Mouse (Mus musculus) forebrain, embryonic 11.5 days (tissue): ENCODE results near the gene Lmod1. TPM values are rescaled to one million over a fixed set of nuclear protein-coding genes. Genes with fewer than 3 reads are reported as not detected.
"Not testable (repeated sequence)": the region's sequence is repeated elsewhere in the genome, so short reads cannot be mapped to it uniquely, and the experiment has no call there.

ENCODE experiments used
- ATAC-seq: fragments of 200-750 bp; cut with Nextera tagmentation; replicated peaks from 2 replicates; pipeline ENCODE4 v1.8.0; 2017; ENCODE audit warnings: moderate TSS enrichment; ENCODE audit not compliant: low FRiP score
- DNase-seq: peaks from one replicate; pipeline ENCODE4 v3.0.0-alpha.2; 2017; ENCODE audit warnings: low spot score
- H3K27ac ChIP-seq: fragments of 300-500 bp; sonication (generic); 2 replicates; pipeline ENCODE4 v1.5.1; 2014; ENCODE audit warnings: low read depth, low read length
- H3K27me3 ChIP-seq: fragments of 300-500 bp; sonication (generic); 2 replicates; pipeline ENCODE4 v1.6.1; 2014; ENCODE audit warnings: mild to moderate bottlenecking, low read length, mixed read lengths; ENCODE audit not compliant: control insufficient read depth, insufficient read depth
- H3K36me3 ChIP-seq: fragments of 300-500 bp; sonication (generic); 2 replicates; pipeline ENCODE4 v1.6.1; 2014; ENCODE audit warnings: mild to moderate bottlenecking, low read length, moderate library complexity, mixed read lengths; ENCODE audit not compliant: control insufficient read depth, insufficient read depth
- H3K4me1 ChIP-seq: fragments of 300-500 bp; sonication (generic); replicated peaks from 2 replicates; pipeline ENCODE4 v1.6.1; 2014; ENCODE audit warnings: low read length, mixed read lengths; ENCODE audit not compliant: control insufficient read depth, insufficient read depth
- H3K4me2 ChIP-seq: fragments of 300-500 bp; sonication (generic); 2 replicates; pipeline ENCODE4 v1.6.1; 2014; ENCODE audit warnings: low read depth, mild to moderate bottlenecking, low read length, moderate library complexity, mixed read lengths; ENCODE audit not compliant: severe bottlenecking
- H3K4me3 ChIP-seq: fragments of 300-500 bp; sonication (generic); 2 replicates; pipeline ENCODE4 v1.5.1; 2014; ENCODE audit warnings: low read depth, low read length
- H3K9ac ChIP-seq: fragments of 300-500 bp; sonication (generic); 2 replicates; pipeline ENCODE4 v1.6.1; 2014; ENCODE audit warnings: low read length
- H3K9me3 ChIP-seq: fragments of 300-500 bp; sonication (generic); 2 replicates; pipeline ENCODE4 v1.6.1; 2016; ENCODE audit warnings: low read length, mixed read lengths; ENCODE audit not compliant: control insufficient read depth
- WGBS: fragments of 180-500 bp; shearing (Covaris S2); extraction: QIAGEN DNeasy Blood & Tissue Kit; methylation state at CpG from one replicate; pipeline ENCODE4 v1.1.7; 2014; 5-methylcytosine and 5-hydroxymethylcytosine counted together
- polyA plus RNA-seq: library from polyadenylated mRNA; unstranded; fragments of >200 nt; fragmentation: Nextera tagmentation; extraction: Ambion mirVana; gene quantifications from 2 replicates; pipeline ENCODE4 v1.2.1, GENCODE M21; 2014

Gene Lmod1
- polyA plus RNA-seq, 1 experiment from 2014 or later: 0.68 TPM

DNA sequence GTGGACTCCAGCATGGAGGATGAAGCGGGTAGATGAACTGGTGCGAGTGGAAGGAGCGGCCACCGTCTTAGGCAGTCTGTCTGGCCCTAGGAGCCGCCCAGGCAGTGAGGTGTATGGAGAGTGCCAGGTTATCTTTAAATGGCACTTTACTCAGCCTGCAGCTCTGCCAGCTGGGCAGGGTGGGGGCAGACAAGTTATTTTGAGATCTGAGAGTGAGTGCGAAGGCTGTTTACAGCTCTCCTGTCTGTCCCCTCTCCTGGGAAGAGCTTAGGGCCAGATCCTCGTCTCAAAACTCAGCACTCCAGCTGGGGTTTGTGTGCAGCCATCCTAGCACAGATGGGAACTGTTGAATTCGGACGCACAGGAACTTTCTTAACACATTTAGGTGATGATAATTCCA lies 54.0 kb downstream of the Lmod1 start:
- no peaks in the 10 kb centered on the region for H3K27me3 ChIP-seq
- H3K36me3 ChIP-seq: peaks cover 11% of the 10 kb centered on the region; the same call in 1 of the 2 replicates
- H3K9me3 ChIP-seq: no peaks in the 10 kb centered on the region
- H3K4me3 ChIP-seq: no peak overlapping the region
- H3K27ac ChIP-seq: no peak overlapping the region
- ATAC-seq (no peak), DNase-seq (no peak)
- H3K4me2 ChIP-seq: no peak overlapping the region
- WGBS: 67% methylated on average over 9 of the region's 9 CpGs
- H3K4me1 ChIP-seq: peaks cover 8% of the 10 kb centered on the region; the same call in 1 of the 2 replicates
- H3K9ac ChIP-seq: no peak overlapping the region

DNA sequence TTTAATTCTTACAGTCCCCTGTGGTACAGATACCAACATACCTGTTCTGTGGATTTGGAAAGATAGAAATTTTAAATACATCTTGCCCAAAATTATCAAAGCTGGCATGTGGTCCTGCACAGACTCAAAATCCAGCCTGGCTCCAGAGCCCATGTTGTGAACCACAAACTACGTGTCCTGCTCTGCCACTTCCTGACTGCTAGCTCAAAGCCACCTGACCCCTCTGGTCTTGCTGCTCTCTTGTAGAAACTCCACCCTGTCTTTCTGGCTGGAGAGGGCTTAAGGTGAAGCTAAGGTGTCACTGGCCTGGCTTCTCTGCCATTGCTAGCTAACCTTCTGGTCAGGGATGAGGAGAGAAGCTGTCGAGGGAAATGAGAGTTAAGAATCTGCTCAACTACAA lies 54.4 kb downstream of the Lmod1 start:
- no peaks in the 10 kb centered on the region for H3K27me3 ChIP-seq
- no peak overlapping the region for H3K4me3 ChIP-seq
- ATAC-seq (no peak), DNase-seq (no peak)
- H3K36me3 ChIP-seq: peaks cover 11% of the 10 kb centered on the region; the same call in 1 of the 2 replicates
- no peaks in the 10 kb centered on the region for H3K9me3 ChIP-seq
- H3K27ac ChIP-seq: no peak overlapping the region
- no peak overlapping the region for H3K9ac ChIP-seq
- H3K4me1 ChIP-seq: peaks cover 5% of the 10 kb centered on the region; the same call in 1 of the 2 replicates
- 71% methylated on average over 2 of the region's 2 CpGs for WGBS
- H3K4me2 ChIP-seq: no peak overlapping the region

DNA sequence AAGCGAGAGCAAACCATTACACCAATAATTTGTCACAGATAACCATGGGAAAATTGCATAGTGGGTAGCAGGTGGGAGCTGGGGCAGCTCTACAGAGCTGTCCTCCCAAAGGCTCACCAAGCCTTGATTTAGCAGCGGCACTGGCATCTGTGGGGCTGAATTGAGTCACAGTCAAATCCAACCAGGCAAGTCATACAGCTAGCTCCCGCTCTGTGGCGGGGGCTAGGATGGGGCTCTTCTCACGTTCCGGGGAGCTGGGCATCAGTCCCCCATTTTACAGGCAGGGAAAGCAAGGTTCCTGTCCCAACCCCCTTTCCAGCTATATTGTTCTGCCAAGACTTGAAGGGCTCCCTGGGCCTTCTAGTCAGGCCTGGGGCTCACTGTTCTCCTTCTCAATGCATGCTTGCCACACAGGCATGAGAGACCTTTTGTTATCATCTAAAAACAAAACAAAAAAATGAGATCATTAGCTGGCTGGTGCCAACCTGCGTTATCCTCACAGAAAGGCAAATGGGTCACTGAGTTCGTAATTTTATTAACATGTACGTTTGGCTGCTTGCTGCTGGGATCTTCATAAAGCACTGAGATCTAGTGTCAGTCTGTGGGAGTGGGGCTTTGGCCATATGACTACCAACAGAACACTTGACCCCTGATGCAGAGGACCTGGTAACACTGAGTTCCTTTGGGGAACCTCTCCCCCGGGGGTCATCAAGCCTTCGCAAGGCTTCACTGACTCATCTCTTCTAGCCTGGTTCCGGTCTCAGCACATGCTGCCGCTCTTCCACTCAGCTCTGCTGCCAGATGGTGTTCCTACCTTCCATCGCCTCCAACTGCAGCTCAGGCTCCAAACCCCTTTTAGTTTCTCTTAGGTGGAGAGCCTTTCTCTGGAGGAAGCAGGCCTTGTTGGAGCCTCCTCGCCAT lies 55.7 kb downstream of the Lmod1 start:
- Histone ChIP-seq H3K36me3 (peaks cover 15% of the 10 kb centered on the region; the same call in 1 of the 2 replicates), H3K9ac (no peak overlapping the region), H3K4me2 (no peak overlapping the region), H3K4me3 (no peak overlapping the region), H3K4me1 (peaks cover 2% of the 10 kb centered on the region; the same call in 1 of the 2 replicates), H3K27me3 (no peaks in the 10 kb centered on the region), H3K27ac (no peak overlapping the region), H3K9me3 (no peaks in the 10 kb centered on the region)
- DNase-seq (no peak), ATAC-seq (no peak)
- WGBS: 85% methylated on average over 15 of the region's 15 CpGs

DNA sequence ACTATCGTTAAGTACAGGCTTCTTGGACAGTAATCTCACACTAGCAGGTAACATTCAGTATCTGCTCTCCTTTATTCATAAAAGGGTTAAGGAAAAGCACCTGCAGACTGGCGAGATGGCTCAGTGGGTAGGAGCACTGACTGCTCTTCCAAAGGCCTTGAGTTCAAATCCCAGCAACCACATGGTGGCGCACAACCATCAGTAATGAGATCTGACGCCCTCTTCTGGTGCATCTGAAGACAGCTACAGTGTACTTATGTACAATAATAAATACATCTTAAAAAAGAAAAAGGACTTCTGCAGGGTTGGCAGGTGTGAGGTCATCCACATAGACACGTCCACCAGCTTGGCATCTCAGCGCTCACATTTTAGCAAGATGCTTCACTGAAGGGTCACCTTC lies 57.0 kb downstream of the Lmod1 start:
- not testable (repeated sequence) for DNase-seq, ATAC-seq, H3K9ac ChIP-seq, H3K9me3 ChIP-seq, H3K4me1 ChIP-seq, H3K27ac ChIP-seq, H3K27me3 ChIP-seq, H3K4me3 ChIP-seq, H3K4me2 ChIP-seq
- peaks cover 15% of the 10 kb centered on the region; the same call in 1 of the 2 replicates for H3K36me3 ChIP-seq
- 59% methylated on average over 6 of the region's 6 CpGs for WGBS

DNA sequence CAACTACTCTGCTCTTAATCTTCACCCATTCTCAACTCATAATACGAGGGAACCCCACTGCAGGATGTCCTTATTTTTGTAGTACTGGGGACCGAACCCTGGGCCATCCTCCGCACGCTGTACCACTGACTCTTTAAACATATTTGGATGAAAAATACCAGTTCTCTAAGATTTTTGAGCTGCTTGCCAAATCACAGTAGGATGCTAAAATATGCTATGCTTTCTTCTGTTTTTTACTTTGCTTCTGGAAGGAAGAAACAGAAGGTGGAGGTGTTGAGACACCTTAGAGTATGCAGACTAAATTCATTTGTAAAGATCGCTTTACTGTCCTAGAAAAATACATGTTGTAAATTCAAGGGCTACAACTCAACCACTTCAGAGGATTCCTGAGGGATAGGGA lies 59.6 kb downstream of the Lmod1 start:
- H3K9ac ChIP-seq: no peak overlapping the region
- H3K36me3 ChIP-seq: peaks cover 34% of the 10 kb centered on the region
- no peak overlapping the region for H3K4me3 ChIP-seq
- no peaks in the 10 kb centered on the region for H3K4me1 ChIP-seq
- no peaks in the 10 kb centered on the region for H3K9me3 ChIP-seq
- no peak overlapping the region for H3K27ac ChIP-seq
- DNase-seq (no peak), ATAC-seq (no peak)
- H3K4me2 ChIP-seq: no peak overlapping the region
- no peaks in the 10 kb centered on the region for H3K27me3 ChIP-seq
- 94% methylated on average over 5 of the region's 5 CpGs for WGBS

DNA sequence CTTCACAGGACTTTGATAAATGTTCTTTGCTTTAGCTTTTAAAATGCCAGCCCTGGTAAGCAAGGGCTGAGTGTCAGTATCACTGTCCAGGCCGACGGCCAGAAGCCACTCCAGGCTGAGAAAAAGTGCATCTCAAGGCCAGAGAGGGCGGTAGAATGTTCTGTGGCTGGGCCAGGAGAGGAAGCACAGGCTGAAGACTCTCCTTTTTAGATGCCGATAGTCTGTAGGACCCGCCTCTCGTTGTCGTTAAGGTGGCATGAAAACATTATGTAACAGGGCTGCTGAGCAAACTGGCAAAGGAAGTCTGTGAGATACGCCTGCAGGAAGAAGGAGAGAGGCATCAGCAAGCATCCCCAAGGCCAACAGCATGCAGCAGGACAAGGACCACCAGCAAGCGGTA lies 60.6 kb downstream of the Lmod1 start:
- no peak for ATAC-seq
- no peaks in the 10 kb centered on the region for H3K27me3 ChIP-seq
- peaks cover 39% of the 10 kb centered on the region for H3K36me3 ChIP-seq
- no peak for DNase-seq
- H3K4me2 ChIP-seq: no peak overlapping the region
- H3K4me1 ChIP-seq: no peaks in the 10 kb centered on the region
- H3K9me3 ChIP-seq: no peaks in the 10 kb centered on the region
- no peak overlapping the region for H3K4me3 ChIP-seq
- 90% methylated on average over 9 of the region's 9 CpGs for WGBS
- no peak overlapping the region for H3K27ac ChIP-seq
- no peak overlapping the region for H3K9ac ChIP-seq

DNA sequence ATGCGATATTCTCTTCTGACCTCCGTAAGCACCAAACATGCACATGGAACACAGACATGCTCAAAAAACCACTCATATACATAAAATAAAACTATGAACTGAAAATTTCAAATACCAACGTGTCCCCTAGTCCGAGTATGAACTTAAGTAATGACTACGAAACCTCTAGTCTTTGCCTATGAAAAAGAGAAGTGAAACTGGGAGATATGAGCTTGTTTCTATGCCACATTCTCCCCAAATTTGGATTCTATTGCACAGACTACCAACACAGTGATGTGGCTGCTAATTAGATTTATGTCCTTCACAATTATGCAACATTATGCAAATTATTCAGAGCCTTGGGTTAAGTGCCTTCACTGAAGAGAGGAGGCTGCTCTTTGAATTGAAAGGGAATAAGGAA lies 74.9 kb downstream of the Lmod1 start:
- H3K27me3 ChIP-seq: no peaks in the 10 kb centered on the region
- H3K9me3 ChIP-seq: no peaks in the 10 kb centered on the region
- no peak overlapping the region for H3K9ac ChIP-seq
- ATAC-seq (no peak), DNase-seq (peak; percentile 1)
- 98% methylated on average over 5 of the region's 5 CpGs for WGBS
- no peak overlapping the region for H3K4me3 ChIP-seq
- H3K4me1 ChIP-seq: no peaks in the 10 kb centered on the region
- no peak overlapping the region for H3K4me2 ChIP-seq
- no peak overlapping the region for H3K27ac ChIP-seq
- peaks cover 31% of the 10 kb centered on the region for H3K36me3 ChIP-seq

DNA sequence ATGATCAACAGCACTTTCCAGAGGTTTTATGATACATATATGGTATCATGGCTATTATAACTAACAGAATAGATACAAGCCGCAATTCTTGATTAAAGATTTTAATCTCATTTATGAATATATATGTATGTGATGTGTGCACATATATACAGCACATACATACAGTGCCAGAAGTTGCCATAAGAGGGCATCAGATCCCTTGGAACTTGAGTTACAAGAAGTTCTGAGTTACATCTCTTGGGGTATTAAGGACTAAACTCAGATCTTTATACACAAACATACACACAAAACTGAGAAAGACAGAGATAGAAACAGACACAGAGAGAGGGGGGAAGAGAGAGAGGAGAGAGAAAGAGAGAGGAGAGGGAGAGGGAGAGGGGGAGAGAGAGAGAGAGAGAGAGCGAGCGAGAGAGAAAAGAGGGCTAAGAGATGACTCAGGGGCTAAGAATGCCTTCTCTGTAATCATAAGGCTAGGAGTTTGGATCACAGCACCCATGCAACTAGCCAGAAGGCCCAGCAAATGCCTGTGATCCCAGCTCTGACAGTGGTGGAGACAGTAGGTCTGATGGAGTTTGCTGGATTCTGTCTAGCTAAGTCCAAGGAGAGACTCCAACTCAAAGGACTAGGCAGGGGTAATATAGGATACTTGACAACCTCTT lies 77.0 kb downstream of the Lmod1 start:
- Histone ChIP-seq H3K9ac (no peak overlapping the region), H3K4me1 (no peaks in the 10 kb centered on the region), H3K4me3 (no peak overlapping the region), H3K36me3 (peaks cover 28% of the 10 kb centered on the region), H3K27ac (no peak overlapping the region), H3K27me3 (no peaks in the 10 kb centered on the region), H3K4me2 (no peak overlapping the region), H3K9me3 (no peaks in the 10 kb centered on the region)
- peak; percentile 10 for DNase-seq
- WGBS: 96% methylated on average over 3 of the region's 3 CpGs
- no peak for ATAC-seq
